Mouse (Mus musculus) kidney, postnatal 4 days (tissue): ENCODE measurements around the gene Rwdd1.
"Not testable (repeated sequence)": the region's sequence is repeated elsewhere in the genome, so short reads cannot be mapped to it uniquely, and the experiment has no call there.

ENCODE experiments used
- DNase-seq, 2 experiments: peaks; one replicate each; pipeline ENCODE4 v3.0.0; 2021; ENCODE audit warnings: mixed read lengths in 2 of 2

The Rwdd1 gene

DNA sequence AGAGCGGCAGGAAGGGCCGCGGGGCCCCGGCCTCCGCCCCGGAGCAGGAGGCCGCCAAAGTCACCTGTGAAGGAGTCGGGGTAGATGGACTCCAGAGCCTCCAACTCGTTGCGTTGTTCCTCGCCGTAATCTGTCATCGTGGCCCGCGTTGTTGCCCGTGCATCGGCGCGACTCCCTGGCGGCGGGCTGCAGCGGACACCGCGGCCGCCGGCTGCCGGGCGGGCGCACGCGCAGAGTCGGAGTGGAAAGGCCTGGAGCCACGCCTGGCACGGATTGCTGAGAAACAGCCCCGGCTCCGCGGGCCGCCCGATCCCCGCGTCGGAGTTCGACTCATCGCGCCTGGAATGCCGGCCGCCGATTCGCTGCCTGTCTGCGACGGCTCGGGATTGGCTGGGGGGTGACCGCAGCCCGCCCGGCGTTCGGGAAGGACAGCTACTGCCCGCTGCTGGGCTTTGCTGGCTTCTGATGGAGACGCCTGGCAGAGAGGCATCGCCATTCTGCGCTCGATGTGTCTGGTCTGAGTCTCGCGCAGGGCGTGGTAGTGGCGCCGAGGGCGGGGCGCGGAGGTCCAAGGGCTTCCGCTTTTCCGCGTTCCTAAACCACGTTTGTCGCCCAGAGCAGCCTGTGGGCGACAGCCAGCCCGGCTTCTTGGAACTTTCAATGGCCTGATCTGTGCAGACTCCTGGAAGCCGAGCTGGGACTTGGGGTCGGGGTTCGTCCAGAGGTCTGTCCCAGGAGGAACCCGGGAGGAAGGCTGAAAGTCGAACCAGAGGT lies at the start of gene Rwdd1:
Gene Rwdd1 (minus strand): TSS at position 323 of the 774 bp plus-strand sequence.
- DNase-seq, result peak; percentile 96 to 98

DNA sequence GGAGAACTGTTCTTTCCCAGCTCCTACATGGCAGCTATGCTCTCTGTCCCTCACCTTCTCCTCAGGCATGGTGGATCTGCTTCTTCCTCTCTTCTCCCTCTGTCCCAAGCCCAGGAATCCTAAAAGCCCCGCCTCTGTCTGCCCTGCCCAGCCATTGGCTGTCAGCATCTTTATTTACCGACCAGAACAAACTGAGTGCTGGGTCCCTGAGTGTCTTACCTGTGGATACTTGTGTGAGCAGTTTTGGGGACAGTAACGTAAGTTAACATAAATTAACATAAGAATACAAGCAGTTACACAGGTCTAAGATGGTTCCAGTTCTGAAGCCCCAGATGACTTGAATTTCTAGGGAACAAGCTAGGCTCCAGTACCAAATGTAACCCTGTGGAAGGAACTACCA lies 47.2 kb upstream of the Rwdd1 start:
- no peak for DNase-seq

DNA sequence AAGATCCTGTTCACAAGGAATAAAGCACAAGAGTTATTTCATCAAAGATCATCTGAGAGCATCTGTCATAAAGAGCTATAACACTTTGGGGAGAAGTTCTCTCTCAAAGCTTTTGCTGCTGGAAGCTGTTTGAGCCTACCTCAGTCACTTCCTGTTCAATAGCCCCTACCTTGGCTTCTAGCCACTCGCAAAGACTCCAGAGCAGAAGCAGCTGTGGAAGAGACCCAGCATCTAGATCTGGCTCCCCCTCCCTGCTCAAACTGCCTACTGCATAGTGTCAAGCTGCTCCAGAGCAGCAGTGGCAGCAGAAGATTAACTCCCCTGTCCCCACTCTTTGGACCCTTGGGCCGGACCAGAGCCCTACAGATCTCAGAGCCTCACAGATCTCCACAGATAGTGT lies 34.6 kb upstream of the Rwdd1 start:
- peak; percentile 5 to 33 for DNase-seq

DNA sequence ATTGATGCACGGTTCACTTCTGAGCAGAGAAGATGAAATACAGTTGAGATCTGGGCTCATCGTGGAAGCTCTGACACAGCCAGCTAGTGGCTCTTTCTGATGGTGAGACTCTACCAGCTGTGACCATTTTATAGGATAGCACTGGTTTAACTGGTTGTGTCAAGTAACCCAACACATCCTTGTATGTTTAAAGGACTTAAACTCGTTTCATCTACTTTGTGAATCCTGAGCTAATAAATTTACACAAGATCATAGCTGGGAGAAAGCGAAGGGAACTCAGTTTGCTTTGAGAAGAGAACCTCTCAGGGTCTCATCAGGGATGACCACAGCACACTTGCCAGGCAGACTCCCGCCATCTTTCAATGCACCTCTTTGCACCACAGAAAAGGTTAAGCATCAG lies 24.8 kb upstream of the Rwdd1 start, which contains the start of gene Calhm4:
Gene Calhm4 (minus strand): TSS at position 101 of the 400 bp plus-strand sequence.
- no peak for DNase-seq

DNA sequence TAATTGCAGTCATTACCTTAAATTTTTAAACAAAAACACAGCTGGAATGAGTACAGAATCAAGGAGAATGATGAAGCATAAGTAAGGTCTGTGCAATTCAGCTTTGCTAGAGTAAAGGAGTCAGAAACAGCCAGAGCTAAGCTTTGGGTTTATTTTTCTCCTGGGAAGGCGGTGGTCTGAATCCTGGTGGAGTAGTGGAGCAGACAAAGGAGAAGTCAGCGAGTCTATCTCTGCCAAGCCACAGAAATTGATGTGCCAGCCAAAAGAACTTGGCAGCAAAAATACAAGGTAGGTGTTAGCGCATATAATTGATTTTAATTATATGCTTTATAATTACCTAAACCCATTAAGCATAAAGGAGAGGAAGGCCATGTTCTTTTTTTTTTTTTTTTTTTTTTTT lies 18.0 kb upstream of the Rwdd1 start, which contains the start of gene Trappc3l:
Gene Trappc3l (plus strand): TSS at position 197 of the 400 bp plus-strand sequence.
- DNase-seq, result no peak

DNA sequence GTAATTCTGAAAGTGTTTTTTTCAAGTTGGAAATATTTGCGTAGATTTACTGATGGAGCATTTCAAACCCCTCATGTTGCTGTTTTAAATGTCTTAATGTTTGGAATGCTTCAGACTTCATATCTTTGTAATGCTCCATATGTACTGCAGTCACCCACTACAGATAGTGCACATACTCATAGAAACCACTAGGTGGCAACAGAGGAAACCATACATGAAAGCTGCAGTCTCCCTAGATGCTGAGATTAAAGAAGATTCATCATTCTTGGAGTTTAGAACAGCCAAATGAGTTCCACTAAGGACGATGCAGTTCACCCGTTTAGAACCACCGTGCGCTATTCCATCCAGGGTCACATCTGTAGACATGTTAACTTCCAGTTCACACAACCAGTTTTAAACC lies 17.2 kb upstream of the Rwdd1 start:
- DNase-seq, result peak in 1 of 2 experiments; percentile 4

DNA sequence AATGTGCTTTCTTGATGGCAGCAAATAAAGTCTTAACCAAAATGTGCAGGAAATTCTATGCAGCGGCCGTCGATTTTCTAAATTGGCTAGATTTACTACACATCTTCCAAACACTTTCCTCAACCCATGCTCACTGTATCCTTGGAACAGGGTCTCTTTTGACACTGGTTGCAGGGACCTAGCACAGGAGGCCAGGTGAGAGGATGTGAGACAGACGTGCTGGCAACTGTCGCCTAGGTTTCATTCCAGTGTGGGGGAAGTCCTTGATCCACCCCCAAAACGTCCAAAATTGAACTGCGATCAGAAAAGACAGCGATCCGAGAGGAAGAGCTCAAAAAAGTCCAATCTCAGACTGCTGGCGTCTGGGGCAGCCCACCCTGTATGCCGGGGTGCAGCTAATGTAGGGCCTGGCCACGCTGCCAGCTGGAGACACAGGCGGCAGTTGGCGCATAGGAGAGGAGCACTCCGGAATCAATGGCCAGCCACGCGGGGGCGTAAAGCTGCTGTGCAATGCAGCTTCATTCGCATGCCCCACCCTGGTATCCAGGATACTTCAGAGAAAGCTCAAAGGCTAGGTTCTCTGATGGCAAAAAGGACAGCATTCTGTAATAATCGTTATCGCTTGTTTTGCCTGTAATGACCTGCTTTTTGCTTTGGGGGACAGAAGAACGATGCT lies 14.3 kb upstream of the Rwdd1 start:
- DNase-seq, result peak; percentile 88 to 91

DNA sequence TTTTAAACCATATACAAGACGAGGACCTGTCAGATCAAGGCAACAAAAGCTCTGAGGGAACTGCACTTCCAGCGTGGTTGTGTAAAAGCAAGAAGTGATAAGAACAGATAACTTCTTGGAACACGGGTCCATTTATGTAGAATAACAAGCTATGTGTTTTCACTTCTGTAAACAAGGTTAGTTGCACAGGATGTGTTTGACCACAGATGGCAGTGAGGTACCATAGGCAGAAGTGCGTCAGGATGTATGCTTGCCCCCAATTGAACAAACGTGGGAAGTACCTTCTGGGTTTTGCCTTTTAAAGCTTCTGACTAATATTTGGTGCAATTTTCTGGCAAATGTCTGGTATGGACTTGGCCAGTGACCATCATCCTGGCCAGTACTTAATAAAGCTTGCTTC lies 10.9 kb upstream of the Rwdd1 start:
- DNase-seq, result no peak

DNA sequence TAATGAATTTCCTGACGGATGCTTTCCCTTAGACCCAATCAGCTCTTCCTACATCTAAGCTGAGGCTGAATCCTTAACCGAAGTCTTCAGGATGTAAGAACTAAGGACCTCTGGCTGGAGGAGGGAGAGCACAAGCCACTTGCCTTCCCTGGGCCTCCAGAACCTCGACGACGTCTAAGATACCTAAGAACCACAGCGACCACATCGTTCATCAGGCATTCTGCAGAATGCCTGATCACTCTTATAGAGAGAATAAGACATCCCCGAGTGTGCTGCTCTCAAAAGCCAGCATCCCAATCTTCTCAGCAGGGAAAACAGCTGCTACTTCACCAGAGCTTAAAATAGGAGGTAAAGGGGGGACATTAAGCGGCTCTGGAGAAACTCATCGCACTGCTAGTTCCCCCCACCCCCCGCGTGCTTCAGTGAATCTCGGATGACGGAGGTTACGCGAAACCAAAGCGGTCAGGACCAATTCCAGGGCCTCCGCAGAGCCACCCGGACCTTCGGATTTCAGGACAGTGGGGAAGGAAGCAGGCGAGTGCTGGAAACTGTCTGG lies 600 bp downstream of the Rwdd1 start:
- DNase-seq, result no peak

DNA sequence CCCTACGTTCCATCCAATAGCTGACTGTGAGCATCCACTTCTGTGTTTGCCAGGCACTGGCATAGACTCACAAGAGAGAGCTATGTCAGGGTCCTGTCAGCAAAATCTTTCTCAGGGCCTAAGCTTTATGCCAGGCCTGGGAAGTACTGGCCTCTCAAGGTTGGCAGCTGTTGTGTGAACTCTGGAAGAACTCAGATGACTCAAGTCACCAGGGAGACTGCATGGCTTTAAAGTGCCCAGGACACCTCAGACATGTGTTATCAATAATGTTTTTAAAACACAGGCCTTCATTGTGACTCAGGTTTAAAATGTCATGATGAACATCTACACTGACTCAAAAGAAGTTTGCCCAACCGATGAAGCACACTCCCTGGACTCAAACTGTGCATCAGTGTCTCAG lies 6.2 kb downstream of the Rwdd1 start:
- no peak for DNase-seq

DNA sequence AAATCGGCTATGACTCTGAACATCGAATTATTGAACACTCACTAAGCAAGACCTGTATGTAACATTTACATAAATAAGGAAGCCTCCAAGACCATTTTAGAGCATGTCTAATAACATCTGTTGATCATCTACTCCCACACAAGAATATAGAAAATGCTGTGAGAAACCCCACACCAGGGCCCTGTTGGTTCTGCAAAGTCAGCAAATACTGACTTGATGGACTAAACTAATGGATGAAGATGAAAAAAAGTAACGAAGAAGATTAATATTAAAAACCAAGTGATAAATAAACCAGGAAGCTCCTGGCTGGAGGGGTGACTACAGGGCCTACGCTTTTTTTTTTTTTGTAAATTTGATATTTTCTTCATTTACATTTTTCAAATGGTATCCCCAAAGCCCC lies 6.8 kb downstream of the Rwdd1 start:
- DNase-seq, result no peak

DNA sequence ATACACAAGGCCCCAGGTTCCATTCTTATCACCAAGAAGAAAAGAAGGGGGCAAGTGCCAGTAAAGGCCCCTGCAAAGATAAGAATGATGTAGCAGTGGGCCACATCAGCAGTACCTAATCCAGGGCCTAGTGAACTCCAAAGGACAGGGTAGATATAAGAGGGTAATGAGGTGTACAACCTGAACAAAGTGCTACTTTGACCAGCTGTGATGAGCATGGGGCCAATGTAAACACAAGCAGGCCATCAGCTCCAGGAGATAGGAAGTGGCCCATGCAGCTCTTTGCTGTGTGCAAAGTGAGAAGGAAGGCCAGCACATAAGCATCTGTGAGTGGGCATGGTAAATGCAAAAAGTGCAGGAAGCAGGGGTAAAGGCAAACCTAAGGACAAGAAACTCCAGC lies 21.0 kb downstream of the Rwdd1 start:
- no peak for DNase-seq

DNA sequence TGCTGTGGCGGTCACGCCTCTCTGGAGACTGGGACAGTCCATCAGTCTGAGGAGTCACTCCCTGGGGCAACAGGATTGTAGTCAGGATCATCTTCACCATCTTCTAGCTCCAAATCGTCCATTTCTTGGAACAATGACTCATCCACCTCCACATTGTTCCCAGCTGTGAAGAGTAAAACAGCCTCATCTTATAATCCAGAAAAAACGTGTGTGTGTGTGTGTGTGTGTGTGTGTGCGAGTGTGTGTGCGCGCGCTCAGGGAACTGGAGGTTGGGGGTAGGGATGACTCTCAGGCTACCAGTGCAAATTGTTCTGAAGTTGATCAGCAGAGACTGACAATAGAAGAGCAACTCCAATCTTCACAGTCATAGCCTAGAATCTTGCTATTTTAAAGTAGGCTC lies 22.7 kb downstream of the Rwdd1 start:
- not testable (repeated sequence) for DNase-seq

DNA sequence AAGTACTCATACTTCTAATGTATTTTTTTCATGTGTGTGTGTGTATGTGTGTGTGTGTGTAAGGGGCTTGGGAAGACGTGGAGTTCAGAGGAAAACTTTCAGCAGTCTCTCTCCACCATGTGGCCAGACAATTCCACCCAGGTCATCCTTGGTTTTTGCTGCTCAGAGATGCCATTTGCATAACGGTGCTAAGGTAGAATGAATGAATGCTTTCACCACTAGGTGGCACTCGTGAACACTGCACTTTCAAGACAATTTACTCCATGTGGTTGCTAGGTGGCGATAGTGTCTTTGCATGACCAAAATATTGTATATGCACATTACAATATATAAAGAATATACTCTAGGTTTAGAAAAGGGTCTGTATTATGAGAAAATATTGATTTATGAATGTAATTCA lies 32.7 kb downstream of the Rwdd1 start:
- DNase-seq, result peak; percentile 59 to 70

DNA sequence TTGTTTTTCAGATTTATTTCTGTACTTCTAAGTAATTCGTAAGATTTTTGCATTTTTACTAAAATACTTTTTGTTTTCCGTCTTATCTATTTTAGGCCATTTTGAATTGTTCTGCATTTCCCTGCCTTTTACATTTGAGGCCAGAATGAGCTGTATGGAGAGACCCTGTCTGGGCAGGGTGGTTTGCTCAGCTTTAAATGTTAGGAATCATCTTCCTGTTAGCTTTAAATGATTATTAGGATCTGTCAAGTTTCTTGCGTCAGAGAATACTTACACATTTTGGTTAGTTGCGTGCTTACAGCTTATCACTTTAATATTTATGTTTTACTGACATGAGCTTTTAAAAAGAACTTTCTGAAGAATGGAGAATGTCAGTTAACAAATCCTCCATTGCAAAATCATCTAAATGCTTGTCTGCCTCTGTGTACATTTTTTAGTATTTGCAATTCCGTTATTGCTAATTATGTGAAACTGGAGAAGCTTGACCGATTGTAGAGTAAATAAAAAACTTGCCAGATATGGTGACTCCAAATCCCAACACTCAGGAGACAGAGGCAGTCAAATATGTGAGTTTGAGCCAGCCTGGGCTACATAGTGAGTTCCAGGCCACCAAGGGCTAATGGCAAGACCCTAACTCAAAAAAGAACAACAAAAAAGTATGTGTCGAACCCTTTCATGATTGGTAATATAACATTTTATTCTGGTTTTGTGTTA lies 44.5 kb downstream of the Rwdd1 start:
- no peak for DNase-seq

DNA sequence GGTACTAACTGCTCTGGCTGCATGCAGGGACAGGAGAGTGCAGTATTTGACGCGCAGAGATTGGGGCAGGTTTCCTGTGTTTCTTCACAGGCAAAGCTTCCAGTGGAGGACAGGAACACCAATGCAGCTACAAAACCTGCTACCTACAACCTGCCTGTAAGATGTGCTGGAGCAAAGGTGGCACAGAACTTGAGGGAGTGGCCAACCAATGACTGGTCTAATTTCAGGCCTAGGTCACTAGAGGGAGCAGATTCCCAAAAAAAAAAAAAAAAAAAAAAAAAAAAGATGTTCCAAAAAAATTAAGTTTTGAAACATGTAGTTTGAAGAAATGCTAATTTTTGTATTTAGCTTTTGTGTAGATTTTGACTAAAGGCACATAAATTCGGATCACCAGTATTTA lies 66.9 kb downstream of the Rwdd1 start:
- peak in 1 of 2 experiments; percentile 2 for DNase-seq

DNA sequence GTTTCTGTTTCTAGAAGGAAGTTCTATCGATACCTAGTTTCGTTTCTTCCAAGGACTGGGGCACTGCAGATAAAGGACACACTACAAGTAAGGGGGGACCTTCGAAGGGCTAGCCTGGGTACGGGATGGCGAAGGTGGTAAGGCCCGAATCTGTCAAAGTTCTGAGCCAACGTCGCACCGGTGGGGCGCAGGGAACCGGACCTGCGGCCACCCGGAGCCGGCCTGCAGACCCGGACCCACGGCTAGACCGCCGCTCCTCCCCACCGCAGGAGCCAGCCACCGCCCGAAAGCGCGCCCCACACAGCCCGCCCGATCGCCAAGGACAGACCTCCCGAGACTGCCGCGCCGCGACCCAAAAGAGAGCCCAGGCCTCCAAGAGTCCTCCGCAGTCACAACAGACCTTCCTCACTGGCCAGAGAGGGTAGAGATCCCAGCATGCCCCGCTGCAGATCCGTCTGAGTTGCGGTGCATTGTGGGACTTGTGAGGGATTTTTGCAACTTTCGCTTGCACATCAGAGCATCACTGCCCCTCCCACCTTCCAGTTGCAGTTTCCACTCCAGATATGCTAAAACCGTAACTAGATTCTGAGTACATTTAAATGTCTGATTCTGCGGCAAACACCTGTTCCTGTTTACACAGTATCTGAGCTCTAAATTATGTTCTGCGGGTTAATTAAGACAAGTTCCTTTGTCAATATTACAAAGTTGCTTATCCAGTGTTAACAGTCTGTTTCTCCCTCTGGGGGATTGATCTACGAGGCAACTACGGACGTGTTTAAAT lies 68.4 kb downstream of the Rwdd1 start, which contains the start of gene Zup1:
Gene Zup1 (minus strand): TSS at position 467 of the 781 bp plus-strand sequence.
- DNase-seq, result peak; percentile 86 to 91
